Mouse (Mus musculus) kidney, adult 2 months (tissue): ENCODE results near the gene 4930596D02Rik.

Experiments used
- CTCF ChIP-seq: fragments of 200-500 bp; conservative IDR thresholded peaks from 2 replicates; pipeline ENCODE4 v1.5.1; 2011; ENCODE audit warnings: low read depth, mild to moderate bottlenecking, control low read depth, low read length, moderate library complexity, mixed read lengths; ENCODE audit not compliant: insufficient read depth, insufficient read length
- POLR2A ChIP-seq: fragments of 200-500 bp; IDR thresholded peaks from one replicate; pipeline ENCODE4 v1.6.1; 2011; ENCODE audit warnings: low read depth, low read length, control low read depth

- TF ChIP-seq CTCF (no peak), POLR2A (no peak)
Measured at GRCm38 (mm10) chr14:35811878-35812277, at the start of gene 4930596D02Rik.
